Comparison of ENCODE assay signal across 22 mouse cellular contexts in the genomic region with DNA sequence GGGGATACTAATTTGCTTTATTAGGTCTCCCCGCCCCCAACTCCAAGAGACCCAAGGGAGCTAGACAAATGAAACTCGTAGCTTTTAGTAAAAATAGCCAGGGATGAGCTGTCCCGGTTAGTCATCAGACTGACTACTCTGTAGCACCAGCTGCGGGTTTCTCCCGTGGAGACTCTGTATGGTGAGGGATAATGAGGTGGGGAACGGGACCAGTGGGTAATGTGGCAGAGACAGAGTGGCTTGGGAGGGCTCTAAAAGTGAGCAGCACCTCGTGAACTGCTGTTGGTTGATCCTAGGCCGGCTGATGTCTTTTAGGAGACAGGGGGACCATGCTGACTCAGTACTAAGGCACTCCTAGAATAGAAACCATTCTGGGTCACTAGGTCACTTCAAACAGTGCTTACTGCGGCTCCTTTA. TPM values are rescaled to one million over a fixed set of nuclear protein-coding genes. Genes with fewer than 3 reads are reported as not detected.
DNase-seq lines count a peak whose midpoint lies in the region; ATAC-seq and TF ChIP-seq lines count a peak whose summit lies in the region.
"Had no signal": no experiment of that assay in that cellular context is flagged by ENCODE, and none has a peak within 500 bp of the region (broad histone marks: within the 10 kb centered on the region; RNA-seq: fewer than 3 reads in every experiment).

No protein-coding gene starts in this region.

- H3K9me3 ChIP-seq in kidney, embryonic 15.5 days (replicated peaks), result no peaks in the 10 kb centered on the region
- H3K9me3 ChIP-seq: embryonic facial prominence, embryonic 10.5 days; G1E; heart, embryonic 15.5 days had no signal

- TF ChIP-seq CTCF in bone marrow macrophage, adult 2 months (IDR thresholded peaks at IDR 0.05; ENCODE audit: low read depth, low read length), result no peak

- no peaks in the 10 kb centered on the region for H3K27me3 ChIP-seq in kidney, embryonic 15.5 days

- peak overlapping the region; percentile 38 for H3K4me3 ChIP-seq in bone marrow macrophage, adult 2 months (ENCODE audit: insufficient read depth, low read length)
- no peak overlapping the region for H3K4me3 ChIP-seq in kidney, embryonic 15.5 days (replicated peaks)
- H3K4me3 ChIP-seq: embryonic facial prominence, embryonic 10.5 days; erythroblast, embryonic 14.5 days; gastrocnemius, adult 2 months; heart, embryonic 15.5 days had no signal

- H3K4me1 ChIP-seq in bone marrow macrophage, adult 2 months (ENCODE audit: control insufficient read depth, insufficient read depth, low read length), result peaks cover 50% of the 10 kb centered on the region
- 0 out of 2 replicates have a peak, but pooled peaks cover 4% of the 10 kb centered on the region for H3K4me1 ChIP-seq in kidney, embryonic 15.5 days
- H3K4me1 ChIP-seq: heart, embryonic 15.5 days had no signal

- peak overlapping the region; percentile 68 for H3K27ac ChIP-seq in bone marrow macrophage, adult 2 months (ENCODE audit: insufficient read depth, low read depth, low read length)
- H3K27ac ChIP-seq in kidney, embryonic 15.5 days, result no peak overlapping the region
- H3K27ac ChIP-seq: embryonic facial prominence, embryonic 10.5 days; gastrocnemius, adult 2 months; heart, embryonic 15.5 days; stomach, postnatal 0 days had no signal

- no peak overlapping the region for H3K9ac ChIP-seq in kidney, embryonic 15.5 days
- H3K9ac ChIP-seq: heart, embryonic 15.5 days had no signal

- H3K4me2 ChIP-seq in kidney, embryonic 15.5 days, result no peak overlapping the region
- H3K4me2 ChIP-seq: heart, embryonic 15.5 days had no signal

- no peaks in the 10 kb centered on the region for H3K36me3 ChIP-seq in kidney, embryonic 15.5 days
- H3K36me3 ChIP-seq: embryonic facial prominence, embryonic 10.5 days; G1E; heart, embryonic 15.5 days had no signal

- 61% methylated on average over 9 of the region's 9 CpGs for WGBS in kidney, embryonic 15.5 days

- DNase-seq in adrenal gland, postnatal 36 days, result peak; percentile 20 to 59
- DNase-seq in adrenal gland, postnatal 4 days (ENCODE audit: low spot score in 2 of 2), result no peak
- peak; percentile 19 to 35 for DNase-seq in left cerebral cortex, adult 9 months (ENCODE audit: low spot score in 2 of 2)
- DNase-seq in left cerebral cortex, adult 11 months (ENCODE audit: low spot score), result no peak
- peak; percentile 17 for DNase-seq in 416B (ENCODE audit: low read depth)
- DNase-seq in thymus, postnatal 0 days (ENCODE audit: low spot score), result no peak
- DNase-seq: cerebellum, adult 11-12 months; cerebellum, postnatal 36 days; gastrocnemius, adult 2 months; kidney, postnatal 10 days; lung, adult 2 months; thymus, postnatal 25 days had no signal

- TF ChIP-seq POLR2A in bone marrow macrophage, adult 2 months (IDR thresholded peaks at IDR 0.05; ENCODE audit: borderline replicate concordance, low read depth, low read length), result no peak

- no peak for ATAC-seq in kidney, embryonic 15.5 days (replicated peaks; ENCODE audit: low FRiP score)
- ATAC-seq: forebrain, embryonic 14.5 days; intestine, embryonic 16.5 days; midbrain, embryonic 16.5 days had no signal

RNA-seq across cellular contexts. Expression of a gene that starts 49.5 kb away (rescaled TPM):
- total RNA-seq in adrenal gland, postnatal 36 days (2021), result 10 to 100 TPM; 57.8 to 66.6 TPM
- total RNA-seq in adrenal gland, postnatal 4 days (2021), result 10 to 100 TPM; 47.6 to 54.2 TPM
- polyA plus RNA-seq in bone marrow macrophage, adult 2 months (2012; ENCODE audit: insufficient read depth, insufficient read length, missing spikeins), result 6.8 and 9.8 TPM in 2 replicates
- polyA plus RNA-seq in thymus, postnatal 0 days (2015; fragmentation: Nextera tagmentation; extraction: Ambion mirVana), result 4.5 and 5.3 TPM in 2 replicates
- 13.8 and 15.5 TPM in 2 replicates for polyA plus RNA-seq in kidney, embryonic 15.5 days (2015; fragmentation: Nextera tagmentation; extraction: Ambion mirVana)
- polyA plus RNA-seq: erythroblast, embryonic 14.5 days; G1E had no signal

Comparison
In these comparisons a context has a peak if more than half of its experiments do, and no peak if none do; other contexts are left out.
1. DNase-seq: peak in adrenal gland, postnatal 36 days (2 of 2), left cerebral cortex, adult 9 months (2 of 2) and 416B (single experiment); none in adrenal gland, postnatal 4 days (0 of 2), left cerebral cortex, adult 11 months (single experiment) and thymus, postnatal 0 days (single experiment).